Mouse (Mus musculus) bone marrow macrophage, adult 2 months (primary cell): Measurements from ENCODE around the gene Slamf1.

Experiments
- CTCF ChIP-seq: IDR thresholded peaks from 2 replicates; pipeline ENCODE4 v1.5.1; 2012; ENCODE audit warnings: low read depth, mild to moderate bottlenecking, low read length, moderate library complexity
- POLR2A ChIP-seq: IDR thresholded peaks from 2 replicates; pipeline ENCODE4 v1.6.1; 2012; ENCODE audit warnings: mild to moderate bottlenecking, low read depth, low read length, borderline replicate concordance

DNA sequence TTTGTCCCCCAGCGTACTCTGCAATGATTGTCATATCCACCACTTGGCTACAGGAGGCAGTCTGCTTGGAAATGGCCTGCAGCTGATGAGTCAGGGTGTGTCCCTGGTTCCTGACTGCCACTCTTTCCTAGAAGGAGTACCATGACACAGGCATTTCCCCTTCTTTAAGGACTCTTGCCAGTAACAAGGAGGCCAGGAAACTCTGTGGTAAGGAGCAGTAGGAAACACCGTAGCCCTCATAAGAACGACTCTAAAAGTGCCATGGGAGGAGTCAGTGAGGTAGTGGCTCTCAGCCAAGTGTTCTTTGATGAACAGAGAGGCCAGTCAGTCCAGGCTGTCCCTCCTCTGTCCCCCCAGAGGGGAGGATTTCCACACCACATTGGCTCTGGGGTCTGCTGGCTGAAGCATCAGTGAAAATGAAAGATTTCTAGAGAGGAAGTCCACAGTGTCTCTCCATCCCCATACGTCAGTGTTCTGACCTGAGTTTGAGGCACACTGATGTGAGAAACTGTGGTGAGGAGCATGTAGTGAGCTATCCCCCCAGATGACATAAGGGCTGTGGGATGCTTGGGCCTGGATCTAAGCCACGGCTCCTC, 5.0 kb upstream of the Slamf1 start:
- no peak for TF ChIP-seq CTCF
- TF ChIP-seq POLR2A: no peak
